Mouse (Mus musculus) embryonic facial prominence, embryonic 13.5 days (tissue): ENCODE measurements at regions not wholly inside any gene's neighbourhood (a gene's known extent, or its start where the extent isn't known, plus 50 kb on each side); places are given as distances from the start of the nearest gene placed in this dataset.

Source experiments
- ATAC-seq: fragments of 200-750 bp; cut with Nextera tagmentation; 2 replicates; pipeline ENCODE4 v1.8.0; 2017; ENCODE audit warnings: low read depth; ENCODE audit not compliant: insufficient number of reproducible peaks, insufficient read depth, low FRiP score, low TSS enrichment
- H3K27ac ChIP-seq: fragments of 300-500 bp; sonication (generic); 2 replicates; pipeline ENCODE4 v1.5.1; 2015; ENCODE audit warnings: moderate library complexity, mild to moderate bottlenecking, inconsistent platforms
- H3K27me3 ChIP-seq: fragments of 300-500 bp; sonication (generic); 2 replicates; pipeline ENCODE4 v1.6.1; 2015; ENCODE audit warnings: mild to moderate bottlenecking, inconsistent platforms
- H3K36me3 ChIP-seq: fragments of 300-500 bp; sonication (generic); 2 replicates; pipeline ENCODE4 v1.6.1; 2015; ENCODE audit warnings: mild to moderate bottlenecking, inconsistent platforms
- H3K4me1 ChIP-seq: fragments of 300-500 bp; sonication (generic); 2 replicates; pipeline ENCODE4 v1.6.1; 2015; ENCODE audit warnings: inconsistent platforms
- H3K4me2 ChIP-seq: fragments of 300-500 bp; sonication (generic); 2 replicates; pipeline ENCODE4 v1.6.1; 2015; ENCODE audit warnings: moderate library complexity, mild to moderate bottlenecking, inconsistent platforms
- H3K4me3 ChIP-seq: fragments of 300-500 bp; sonication (generic); 2 replicates; pipeline ENCODE4 v1.5.1; 2015; ENCODE audit warnings: mild to moderate bottlenecking, inconsistent platforms
- H3K9ac ChIP-seq: fragments of 300-500 bp; sonication (generic); 2 replicates; pipeline ENCODE4 v1.6.1; 2015; ENCODE audit warnings: mild to moderate bottlenecking, inconsistent platforms
- H3K9me3 ChIP-seq: fragments of 300-500 bp; sonication (generic); 2 replicates; pipeline ENCODE4 v1.6.1; 2016; ENCODE audit warnings: inconsistent platforms
- whole genome bisulfite sequencing: fragments of 180-500 bp; shearing (Covaris S2); methylation state at CpG from one replicate; pipeline ENCODE4 v1.1.7; 2015; ENCODE audit warnings: mixed read lengths; 5-methylcytosine and 5-hydroxymethylcytosine counted together

DNA sequence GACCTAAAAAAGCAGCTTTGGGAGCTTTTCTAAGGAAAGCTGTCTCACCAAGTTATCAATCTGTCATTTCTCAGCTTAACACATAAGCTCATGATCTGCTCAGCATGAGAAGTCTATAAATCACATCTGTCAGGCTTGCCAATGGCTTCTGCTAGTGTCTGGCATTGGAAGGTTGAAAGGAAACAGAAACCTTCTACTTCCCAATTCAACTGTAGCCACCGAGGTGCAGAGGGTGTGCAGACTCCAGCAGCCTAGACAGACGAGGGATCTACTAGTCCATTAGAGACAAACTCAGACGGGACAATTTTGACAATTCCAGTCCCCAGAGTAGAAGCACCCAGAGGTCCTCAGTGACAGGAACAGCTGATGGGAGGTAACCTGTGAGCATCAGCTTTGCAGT lies 103.0 kb downstream of the Nab1 start:
- Histone ChIP-seq H3K9ac (no peak overlapping the region), H3K27me3 (no peaks in the 10 kb centered on the region), H3K4me1 (no peaks in the 10 kb centered on the region), H3K27ac (no peak overlapping the region), H3K9me3 (no peaks in the 10 kb centered on the region), H3K36me3 (no peaks in the 10 kb centered on the region), H3K4me3 (no peak overlapping the region), H3K4me2 (no peak overlapping the region)
- 67% methylated on average over 3 of the region's 3 CpGs for WGBS
- ATAC-seq: no peak

DNA sequence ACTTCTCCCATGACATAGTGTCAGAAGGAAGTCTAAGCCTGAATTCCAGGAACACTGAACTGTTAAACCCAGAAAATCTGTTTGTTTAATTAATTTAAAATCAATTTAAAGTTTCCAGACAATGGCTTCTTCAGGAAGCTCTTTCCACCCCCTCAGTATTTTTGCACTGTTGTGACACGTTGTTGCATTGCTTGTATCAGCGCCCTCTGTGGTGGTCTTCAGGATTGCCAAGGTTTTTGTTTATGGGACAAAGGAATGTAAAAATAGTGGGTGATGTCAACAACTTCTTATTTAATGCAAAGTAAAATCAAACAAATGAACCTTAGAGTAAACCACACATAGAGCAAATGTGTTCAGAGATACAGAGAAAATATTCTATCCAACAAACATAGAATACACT lies 107.5 kb downstream of the Nab1 start:
- no peak overlapping the region for H3K4me2 ChIP-seq
- no peak overlapping the region for H3K9ac ChIP-seq
- WGBS: 45% methylated on average over 2 of the region's 2 CpGs
- no peaks in the 10 kb centered on the region for H3K36me3 ChIP-seq
- no peak overlapping the region for H3K27ac ChIP-seq
- 0 out of 2 replicates have a peak, but pooled peaks cover 4% of the 10 kb centered on the region for H3K4me1 ChIP-seq
- no peak overlapping the region for H3K4me3 ChIP-seq
- ATAC-seq: no peak
- no peaks in the 10 kb centered on the region for H3K27me3 ChIP-seq
- no peaks in the 10 kb centered on the region for H3K9me3 ChIP-seq

DNA sequence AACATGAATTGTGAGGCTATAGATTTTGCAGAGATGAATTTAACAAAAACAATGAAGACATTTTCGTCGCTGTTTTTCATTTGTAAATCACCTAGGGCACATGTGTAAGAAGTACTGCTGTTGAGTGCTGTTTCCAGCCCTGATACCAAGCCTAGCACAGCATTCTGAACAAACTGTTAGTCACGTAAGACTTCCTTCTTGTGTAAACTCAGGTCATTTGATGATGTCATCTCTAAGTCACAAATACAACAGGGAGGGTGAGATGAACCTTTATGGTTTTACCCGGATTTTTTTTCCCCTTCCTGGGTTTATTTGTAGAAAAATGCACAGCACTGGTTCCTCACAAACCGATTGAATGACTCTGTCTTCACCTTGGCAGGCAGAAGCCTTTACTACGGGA lies 111.6 kb downstream of the Nab1 start:
- Histone ChIP-seq H3K27me3 (no peaks in the 10 kb centered on the region), H3K4me3 (no peak overlapping the region), H3K4me2 (no peak overlapping the region), H3K9ac (no peak overlapping the region), H3K27ac (no peak overlapping the region), H3K9me3 (no peaks in the 10 kb centered on the region), H3K36me3 (no peaks in the 10 kb centered on the region), H3K4me1 (0 out of 2 replicates have a peak, but pooled peaks cover 4% of the 10 kb centered on the region)
- 72% methylated on average over 6 of the region's 6 CpGs for WGBS
- ATAC-seq: no peak

DNA sequence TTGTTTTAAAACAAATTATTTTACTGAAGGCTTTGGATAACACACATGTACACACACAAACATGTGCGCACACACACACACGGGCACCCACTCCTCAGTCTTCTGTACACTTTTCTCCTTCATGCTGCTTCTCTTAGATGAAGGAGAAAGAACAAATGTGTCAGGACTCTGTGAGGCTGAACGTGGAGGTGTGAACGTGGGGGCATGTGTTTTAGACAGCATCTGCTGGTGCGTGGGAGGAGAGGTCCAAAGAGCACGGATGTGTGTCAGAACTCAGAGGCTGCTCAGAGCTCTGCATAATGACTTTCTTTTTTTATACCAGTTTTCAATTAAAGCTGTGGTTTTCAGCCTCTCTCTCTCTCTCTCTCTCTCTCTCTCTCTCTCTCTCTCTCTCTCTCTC lies 112.4 kb downstream of the Nab1 start:
- WGBS: 60% methylated on average over 6 of the region's 6 CpGs
- ATAC-seq: no peak
- Histone ChIP-seq H3K4me2 (no peak overlapping the region), H3K36me3 (no peaks in the 10 kb centered on the region), H3K27ac (no peak overlapping the region), H3K4me3 (no peak overlapping the region), H3K9me3 (no peaks in the 10 kb centered on the region), H3K27me3 (no peaks in the 10 kb centered on the region), H3K9ac (no peak overlapping the region), H3K4me1 (0 out of 2 replicates have a peak, but pooled peaks cover 4% of the 10 kb centered on the region)

DNA sequence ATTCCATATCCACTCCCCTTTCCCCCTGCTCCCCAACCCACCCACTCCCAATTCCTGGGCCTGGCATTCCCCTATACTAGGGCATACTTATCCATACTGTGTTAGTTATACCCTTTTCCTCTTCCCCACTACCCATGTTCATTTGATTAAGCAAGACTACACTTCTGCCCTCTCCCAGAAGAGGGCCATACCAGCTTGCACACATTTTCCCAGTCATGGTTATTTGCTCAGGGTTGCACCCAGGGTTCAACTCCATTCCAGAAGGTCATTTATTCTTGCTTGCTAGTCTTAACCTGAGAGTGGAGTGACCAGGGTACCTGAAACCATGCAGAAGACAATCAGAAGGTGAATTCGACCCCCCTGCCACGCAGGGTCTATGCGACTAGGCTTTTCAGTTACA lies 113.4 kb downstream of the Nab1 start:
- no peak overlapping the region for H3K9ac ChIP-seq
- no peaks in the 10 kb centered on the region for H3K36me3 ChIP-seq
- no peak for ATAC-seq
- no peaks in the 10 kb centered on the region for H3K27me3 ChIP-seq
- no peak overlapping the region for H3K4me3 ChIP-seq
- WGBS: 84% methylated on average over 3 of the region's 3 CpGs
- 0 out of 2 replicates have a peak, but pooled peaks cover 4% of the 10 kb centered on the region for H3K4me1 ChIP-seq
- H3K27ac ChIP-seq: no peak overlapping the region
- no peak overlapping the region for H3K4me2 ChIP-seq
- H3K9me3 ChIP-seq: no peaks in the 10 kb centered on the region

DNA sequence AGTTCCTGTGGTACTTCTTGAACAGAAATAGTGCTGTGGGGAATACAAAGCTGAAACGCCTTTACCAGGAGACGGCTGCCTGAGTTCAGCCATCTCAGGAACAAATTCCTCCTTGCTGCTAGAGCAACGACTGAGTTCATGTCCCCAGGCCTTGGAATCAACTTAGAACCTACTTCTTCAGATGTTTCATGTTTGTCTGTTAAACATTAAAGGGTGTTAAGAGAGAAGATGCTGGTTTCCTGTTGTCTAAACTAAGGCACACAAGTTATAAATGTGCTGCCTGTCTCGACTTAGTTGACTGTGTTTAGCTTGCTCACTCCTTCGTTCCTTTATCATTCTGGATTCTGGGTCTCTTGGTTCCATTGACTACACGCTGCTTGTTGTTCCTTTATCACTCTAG lies 125.2 kb downstream of the Nab1 start:
- 70% methylated on average over 6 of the region's 6 CpGs for WGBS
- no peak for ATAC-seq
- H3K27ac ChIP-seq: no peak overlapping the region
- H3K4me3 ChIP-seq: no peak overlapping the region
- H3K36me3 ChIP-seq: no peaks in the 10 kb centered on the region
- H3K27me3 ChIP-seq: no peaks in the 10 kb centered on the region
- H3K9ac ChIP-seq: no peak overlapping the region
- H3K9me3 ChIP-seq: no peaks in the 10 kb centered on the region
- no peaks in the 10 kb centered on the region for H3K4me1 ChIP-seq
- H3K4me2 ChIP-seq: no peak overlapping the region

DNA sequence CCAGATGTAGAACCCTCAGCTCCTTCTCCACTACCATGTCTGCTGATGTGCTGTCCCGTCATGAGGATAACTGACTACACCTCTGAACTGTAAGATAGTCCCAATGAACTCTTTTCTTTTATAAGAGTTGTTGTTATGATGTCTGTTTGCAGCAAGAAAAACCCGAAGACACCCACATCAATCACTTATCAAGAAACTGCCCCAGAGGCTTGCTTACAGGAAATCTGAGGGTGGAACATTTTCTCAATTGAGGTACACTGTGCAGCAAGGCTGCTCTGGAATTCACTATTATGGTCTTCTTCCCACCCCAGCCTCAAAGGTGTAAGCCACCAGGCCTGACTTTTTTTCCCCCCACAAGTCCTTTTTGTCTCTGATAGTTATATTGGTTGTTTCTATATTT lies 125.8 kb downstream of the Nab1 start:
- no peak overlapping the region for H3K4me3 ChIP-seq
- no peak overlapping the region for H3K27ac ChIP-seq
- 82% methylated on average over 2 of the region's 2 CpGs for WGBS
- H3K27me3 ChIP-seq: no peaks in the 10 kb centered on the region
- H3K4me2 ChIP-seq: no peak overlapping the region
- H3K9ac ChIP-seq: no peak overlapping the region
- no peak for ATAC-seq
- no peaks in the 10 kb centered on the region for H3K9me3 ChIP-seq
- no peaks in the 10 kb centered on the region for H3K36me3 ChIP-seq
- H3K4me1 ChIP-seq: no peaks in the 10 kb centered on the region

DNA sequence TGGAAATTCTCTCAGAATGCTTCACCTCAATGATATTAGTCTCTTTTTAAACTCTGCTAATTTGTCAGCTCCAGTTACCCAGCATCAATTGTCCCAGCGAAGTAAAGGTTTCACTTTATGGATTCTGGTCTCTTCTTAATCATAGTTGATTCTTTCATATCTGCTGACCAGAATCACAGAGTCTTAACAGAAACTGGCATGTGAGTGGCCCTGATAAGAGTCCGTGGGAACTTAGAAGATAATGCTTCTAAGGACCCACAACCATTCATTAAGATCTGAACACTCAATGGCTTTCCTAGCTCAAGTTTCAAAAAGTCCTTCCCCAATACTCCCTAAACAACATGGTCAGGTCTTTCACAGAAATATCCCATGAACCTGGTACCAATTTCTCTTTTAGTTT lies 126.7 kb downstream of the Nab1 start:
- Histone ChIP-seq H3K27me3 (no peaks in the 10 kb centered on the region), H3K9ac (no peak overlapping the region), H3K27ac (no peak overlapping the region), H3K4me1 (no peaks in the 10 kb centered on the region), H3K36me3 (no peaks in the 10 kb centered on the region), H3K9me3 (no peaks in the 10 kb centered on the region), H3K4me3 (no peak overlapping the region), H3K4me2 (no peak overlapping the region)
- WGBS: 83% methylated on average over 2 of the region's 2 CpGs
- ATAC-seq: no peak

DNA sequence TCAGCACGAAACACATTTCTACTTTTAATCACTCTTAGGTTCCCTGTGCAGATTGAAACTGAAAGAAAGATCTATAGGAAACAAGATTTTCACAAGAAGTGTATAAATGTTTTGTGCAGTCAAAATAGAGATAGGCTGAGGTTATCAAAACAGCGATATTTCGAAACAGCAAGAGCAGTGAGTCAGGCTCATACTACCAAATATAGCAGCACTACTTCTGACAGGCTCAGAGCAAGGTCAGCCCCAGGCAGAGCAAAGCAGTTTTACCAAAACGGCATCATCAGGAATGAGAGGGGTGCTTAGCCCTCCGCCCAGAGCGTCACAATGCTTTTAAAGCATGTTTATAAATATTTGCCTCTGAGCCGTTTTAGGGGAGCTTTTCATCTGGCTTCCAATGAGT lies 133.4 kb upstream of the Gls start:
- no peaks in the 10 kb centered on the region for H3K9me3 ChIP-seq
- no peak overlapping the region for H3K9ac ChIP-seq
- H3K4me1 ChIP-seq: no peaks in the 10 kb centered on the region
- H3K4me2 ChIP-seq: no peak overlapping the region
- no peak for ATAC-seq
- no peak overlapping the region for H3K4me3 ChIP-seq
- H3K27ac ChIP-seq: no peak overlapping the region
- 75% methylated on average over 7 of the region's 7 CpGs for WGBS
- no peaks in the 10 kb centered on the region for H3K36me3 ChIP-seq
- H3K27me3 ChIP-seq: no peaks in the 10 kb centered on the region

DNA sequence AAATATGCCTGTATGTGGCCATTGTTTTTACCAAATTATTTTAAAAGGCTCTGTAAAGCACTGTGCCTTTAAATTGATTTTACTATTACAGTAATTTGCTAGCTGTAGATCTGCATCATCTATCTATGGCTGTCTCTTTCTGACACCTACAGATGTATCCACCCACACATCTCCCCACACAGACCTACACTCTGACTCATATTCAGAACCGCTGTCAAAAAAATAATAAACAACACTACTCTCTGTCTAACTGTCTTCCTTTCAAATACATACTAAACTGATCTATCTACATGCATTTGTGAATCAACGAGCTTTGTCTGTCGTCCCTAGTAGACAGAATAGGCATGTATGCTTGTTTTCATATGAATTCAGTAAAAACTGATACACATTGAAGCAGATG lies 130.6 kb upstream of the Gls start:
- H3K4me1 ChIP-seq: no peaks in the 10 kb centered on the region
- no peaks in the 10 kb centered on the region for H3K36me3 ChIP-seq
- no peak overlapping the region for H3K4me3 ChIP-seq
- WGBS: 83% methylated on average over 3 of the region's 3 CpGs
- H3K9me3 ChIP-seq: no peaks in the 10 kb centered on the region
- no peak overlapping the region for H3K4me2 ChIP-seq
- ATAC-seq: no peak
- H3K27me3 ChIP-seq: no peaks in the 10 kb centered on the region
- no peak overlapping the region for H3K9ac ChIP-seq
- no peak overlapping the region for H3K27ac ChIP-seq

DNA sequence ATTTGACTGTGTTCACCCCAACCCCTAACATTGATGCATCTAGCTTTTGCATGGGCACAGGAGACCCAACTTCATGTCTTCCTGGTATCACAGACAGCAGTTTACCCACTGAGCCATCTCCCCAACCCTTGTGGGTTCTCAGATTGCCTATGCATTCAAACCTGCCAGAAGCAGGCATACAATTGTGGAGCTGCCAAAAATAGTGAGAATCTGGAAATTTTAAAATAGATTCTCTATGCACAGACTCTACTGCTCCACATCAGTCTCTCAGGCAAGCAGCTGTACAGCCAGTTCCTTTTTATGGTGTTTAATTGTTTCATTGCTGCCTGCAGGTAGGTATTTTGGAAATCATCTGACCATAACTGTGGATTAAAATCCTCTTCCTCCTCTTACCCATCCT lies 129.9 kb upstream of the Gls start:
- ATAC-seq: no peak

DNA sequence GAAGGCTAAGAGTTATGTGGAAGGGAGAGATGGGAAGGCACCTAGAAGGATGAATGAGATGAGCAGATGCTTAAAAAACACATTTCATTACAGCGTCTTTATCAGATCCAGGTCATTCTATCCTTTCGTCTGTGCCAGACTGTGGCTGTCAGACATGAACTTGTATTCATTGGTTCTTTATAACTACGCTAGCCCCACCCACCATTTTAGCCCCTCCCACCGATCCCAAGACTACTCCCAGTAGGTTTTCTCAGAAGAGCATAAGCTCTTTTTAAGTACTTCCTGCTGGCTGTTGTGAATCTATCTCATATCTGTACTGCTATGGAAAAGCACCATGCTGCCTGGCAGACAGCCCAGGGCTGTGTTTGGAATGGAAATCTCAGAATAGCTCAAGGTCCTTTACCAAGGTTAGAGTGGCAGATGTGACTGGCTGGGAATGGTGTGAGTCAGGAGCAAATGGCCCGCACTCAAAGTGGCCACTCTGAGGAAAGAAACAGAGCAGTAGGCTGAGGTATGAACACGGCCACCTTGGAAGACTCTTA lies 121.1 kb upstream of the Gls start:
- ATAC-seq: no peak
- Histone ChIP-seq H3K9ac (no peak overlapping the region), H3K9me3 (no peaks in the 10 kb centered on the region)

More for the DNA sequence above, 129.9 kb upstream of the Gls start:
- Histone ChIP-seq H3K4me2 (no peak overlapping the region), H3K4me1 (no peaks in the 10 kb centered on the region), H3K9me3 (no peaks in the 10 kb centered on the region), H3K36me3 (no peaks in the 10 kb centered on the region), H3K4me3 (no peak overlapping the region), H3K27ac (no peak overlapping the region), H3K9ac (no peak overlapping the region), H3K27me3 (no peaks in the 10 kb centered on the region)

DNA sequence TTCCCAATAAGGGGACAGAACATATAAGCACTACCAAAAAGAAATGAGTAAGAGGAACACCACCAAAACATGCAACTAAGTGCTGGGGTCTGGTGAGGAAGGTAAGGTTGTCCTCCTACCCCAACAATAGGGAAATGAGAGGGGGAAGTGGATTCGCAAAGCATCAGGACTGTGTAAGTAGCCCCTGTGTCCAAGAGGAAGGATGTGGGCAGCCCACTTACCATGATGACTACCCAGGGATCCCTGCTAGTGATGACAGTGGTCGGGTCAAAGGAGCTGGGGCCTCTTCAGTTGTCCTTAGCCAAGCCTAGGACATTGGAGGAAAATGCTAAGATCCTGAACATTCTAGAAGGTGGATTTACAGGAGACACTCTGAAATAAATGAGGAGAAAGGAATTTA lies 109.1 kb upstream of the Gls start:
- WGBS: 94% methylated on average over 2 of the region's 2 CpGs
- Histone ChIP-seq H3K36me3 (no peaks in the 10 kb centered on the region), H3K27me3 (no peaks in the 10 kb centered on the region), H3K27ac (no peak overlapping the region), H3K9me3 (no peaks in the 10 kb centered on the region), H3K4me2 (no peak overlapping the region), H3K4me1 (no peaks in the 10 kb centered on the region), H3K9ac (no peak overlapping the region), H3K4me3 (no peak overlapping the region)
- no peak for ATAC-seq

More for the DNA sequence above, 121.1 kb upstream of the Gls start:
- Histone ChIP-seq H3K27ac (no peak overlapping the region), H3K4me1 (no peaks in the 10 kb centered on the region), H3K4me2 (no peak overlapping the region), H3K36me3 (no peaks in the 10 kb centered on the region), H3K27me3 (no peaks in the 10 kb centered on the region), H3K4me3 (no peak overlapping the region)
- WGBS: 86% methylated on average over 6 of the region's 6 CpGs
